Mouse (Mus musculus) bone marrow, adult 2 months (tissue): ENCODE results near the gene Ccdc81. TPM values are rescaled to one million over a fixed set of nuclear protein-coding genes. Genes with fewer than 3 reads are reported as not detected.

Experiments
- H3K27ac ChIP-seq: fragments of 200-500 bp; 2 replicates; pipeline ENCODE4 v1.5.1; 2012; ENCODE audit warnings: low read depth, mild to moderate bottlenecking, control low read depth, inconsistent platforms, low read length; ENCODE audit not compliant: control insufficient read depth, poor library complexity, insufficient read depth
- H3K4me1 ChIP-seq: fragments of 200-500 bp; 2 replicates; pipeline ENCODE4 v1.6.1; 2011; ENCODE audit warnings: low read length; ENCODE audit not compliant: control insufficient read depth, insufficient read depth
- H3K4me3 ChIP-seq: fragments of 200-500 bp; replicated peaks from 2 replicates; pipeline ENCODE3; 2011; ENCODE audit warnings: mild to moderate bottlenecking, low read depth, low read length, control low read depth; ENCODE audit not compliant: control insufficient read depth
- CTCF ChIP-seq: fragments of 200-500 bp; IDR thresholded peaks from 2 replicates; pipeline ENCODE4 v1.5.1; 2011; ENCODE audit warnings: low read length, control low read depth; ENCODE audit not compliant: control insufficient read depth, insufficient read depth
- POLR2A ChIP-seq: fragments of 200-500 bp; IDR thresholded peaks from 2 replicates; pipeline ENCODE4 v1.6.1; 2011; ENCODE audit warnings: low read depth, mild to moderate bottlenecking, control low read depth, low read length, borderline replicate concordance; ENCODE audit not compliant: control insufficient read depth
- WGBS: fragments of 180-500 bp; shearing (Covaris S2); methylation state at CpG from one replicate; pipeline ENCODE4 v1.1.7; 2018; 5-methylcytosine and 5-hydroxymethylcytosine counted together
- polyA plus RNA-seq: library from polyadenylated mRNA; stranded (reverse); fragments of >200 nt; gene quantifications from 2 replicates; pipeline ENCODE4 v1.2.4, GENCODE M21; 2011; ENCODE audit warnings: low replicate concordance; ENCODE audit not compliant: missing spikeins, insufficient read depth, insufficient read length

Ccdc81 gene
- polyA plus RNA-seq, result not detected in 2 replicates

- Histone ChIP-seq H3K4me1 (no peaks in the 10 kb centered on the region), H3K4me3 (no peak within 1 kb of the TSS), H3K27ac (no peak within 1 kb of the TSS)
- 69% methylated on average over 22 of the region's 22 CpGs for WGBS
- no peak for TF ChIP-seq POLR2A
- TF ChIP-seq CTCF, result no peak
Measured at GRCm38 (mm10) chr7:89903442-89904343, at the start of gene Ccdc81. Gene Ccdc81 (minus strand): TSS chr7:89903629.

DNA sequence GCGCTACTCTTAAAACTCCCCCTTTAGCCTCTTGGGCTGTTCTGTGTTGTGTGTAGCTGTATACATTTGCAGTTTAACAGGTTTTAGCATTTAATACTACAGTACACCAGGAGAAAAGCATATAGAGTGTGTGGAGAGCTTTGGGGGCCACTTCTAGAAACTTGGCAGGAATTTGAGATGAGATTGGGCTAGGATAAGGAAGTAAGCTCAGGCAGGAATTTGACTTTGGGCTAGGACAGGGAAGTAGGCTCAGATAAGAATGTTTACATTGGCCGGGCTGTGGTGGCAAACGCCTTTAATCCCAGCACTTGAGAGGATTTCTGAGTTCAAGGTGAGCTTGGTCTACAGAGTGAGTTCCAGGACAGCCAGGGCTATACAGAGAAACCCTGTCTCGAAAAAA, 46.0 kb upstream of the Ccdc81 start:
- H3K27ac ChIP-seq, result no peak overlapping the region
- TF ChIP-seq POLR2A (no peak), CTCF (no peak)
- H3K4me3 ChIP-seq, result no peak overlapping the region
- H3K4me1 ChIP-seq, result no peaks in the 10 kb centered on the region
- 65% methylated on average over 4 of the region's 4 CpGs for WGBS

GRCm38 (mm10) chr7:89948026-89948425, 44.6 kb upstream of the Ccdc81 start:
- TF ChIP-seq POLR2A (no peak), CTCF (no peak)
- WGBS, result 83% methylated on average over 7 of the region's 7 CpGs
- H3K4me1 ChIP-seq, result no peaks in the 10 kb centered on the region
- H3K27ac ChIP-seq, result no peak overlapping the region
- H3K4me3 ChIP-seq, result no peak overlapping the region

DNA sequence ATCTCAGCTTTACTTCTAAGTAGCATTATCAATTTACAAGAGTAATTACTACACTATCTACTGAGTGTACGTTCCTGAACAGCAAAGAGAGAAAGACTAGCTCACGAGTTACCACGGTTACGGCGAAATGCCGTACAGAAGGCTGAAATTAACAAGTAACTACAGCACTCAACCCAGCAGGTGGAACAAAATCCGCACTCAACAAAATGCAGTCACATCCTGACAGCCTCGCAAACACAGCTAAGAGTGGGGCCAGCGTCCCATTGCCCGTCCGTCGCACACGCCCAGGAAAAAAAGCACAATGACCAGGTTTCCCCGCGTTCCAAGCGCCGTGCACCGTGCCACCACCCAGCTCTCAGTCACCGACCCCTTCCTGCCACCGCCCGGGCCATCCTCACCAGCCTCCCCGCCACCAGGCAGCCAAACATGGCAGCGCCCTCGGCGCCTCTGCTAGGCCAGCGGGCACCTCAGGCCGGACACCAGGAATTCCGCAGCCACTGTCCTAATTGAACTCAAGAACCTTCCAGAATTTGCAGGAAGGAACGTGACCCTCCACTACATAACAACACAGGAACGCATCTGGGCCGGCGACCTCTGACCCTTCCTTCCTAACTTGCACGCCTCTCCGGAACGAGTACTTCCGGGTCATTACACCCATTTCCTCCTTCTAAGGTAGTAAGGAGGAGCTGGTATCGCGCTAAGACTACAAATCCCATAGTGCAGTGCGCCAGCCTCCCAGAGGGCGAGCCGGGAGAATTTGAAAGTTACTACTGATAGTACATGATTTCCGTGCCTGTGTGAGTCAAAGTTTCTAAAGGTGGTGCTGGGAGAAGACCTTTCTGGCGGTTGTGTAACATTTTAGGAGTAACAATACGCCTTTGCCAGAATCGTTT, 37.4 kb upstream of the Ccdc81 start, which contains the start of gene Hikeshi:
TSS of gene Hikeshi (minus strand) at position 634 of the 893 bp plus-strand sequence.
- under 1% methylated on average over 45 of the region's 45 CpGs for WGBS
- TF ChIP-seq CTCF, result no peak
- peak; percentile 32; the same call in 1 of the 2 replicates for TF ChIP-seq POLR2A
- Histone ChIP-seq H3K27ac (peak within 1 kb of the TSS; percentile 71), H3K4me1 (no peaks in the 10 kb centered on the region; the same call in 1 of the 2 replicates), H3K4me3 (peak within 1 kb of the TSS; percentile 98)

DNA sequence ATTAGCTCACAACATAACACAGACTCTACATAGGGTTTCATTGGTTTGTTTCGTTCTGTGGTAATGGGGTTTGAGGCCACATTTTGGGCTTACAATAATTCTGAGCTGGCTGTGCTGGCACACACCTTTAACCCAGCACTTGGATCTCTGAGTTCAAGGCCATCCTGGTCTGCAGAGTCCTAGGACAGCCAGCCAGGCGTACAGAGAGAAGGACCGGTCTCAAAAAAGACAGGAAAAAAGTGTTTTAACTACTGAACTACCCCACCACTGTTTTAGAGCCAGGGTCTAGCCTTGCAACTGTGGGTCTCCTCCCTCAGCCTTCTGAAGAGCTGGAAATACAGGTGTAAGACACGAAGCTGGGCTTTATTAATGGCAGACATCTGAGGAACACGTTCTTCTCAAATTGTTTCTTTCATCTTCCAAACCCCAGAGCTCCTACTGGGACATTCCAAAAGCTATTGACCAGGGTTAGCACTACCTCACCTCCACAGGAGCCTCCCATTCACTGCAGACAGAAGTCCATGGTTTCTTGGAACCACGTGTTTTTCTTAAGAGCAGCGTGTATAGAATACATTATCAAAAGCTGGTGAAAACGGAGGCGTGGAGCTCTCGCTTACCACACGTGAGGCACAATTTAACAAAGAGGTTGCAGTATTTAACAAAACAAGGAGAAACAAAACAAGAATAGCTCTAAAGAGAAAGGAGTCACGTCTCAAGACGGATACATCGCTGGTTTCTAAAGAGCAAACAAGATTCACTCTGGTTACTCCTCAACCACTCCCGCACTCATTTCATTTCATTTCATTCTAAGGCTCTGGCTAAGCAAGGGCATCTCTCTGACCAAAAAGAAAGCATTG, 36.3 kb upstream of the Ccdc81 start:
- TF ChIP-seq POLR2A (no peak), CTCF (no peak)
- no peaks in the 10 kb centered on the region; the same call in 1 of the 2 replicates for H3K4me1 ChIP-seq
- peak overlapping the region; percentile 7 for H3K4me3 ChIP-seq
- WGBS, result 60% methylated on average over 15 of the region's 15 CpGs
- no peak overlapping the region for H3K27ac ChIP-seq

DNA sequence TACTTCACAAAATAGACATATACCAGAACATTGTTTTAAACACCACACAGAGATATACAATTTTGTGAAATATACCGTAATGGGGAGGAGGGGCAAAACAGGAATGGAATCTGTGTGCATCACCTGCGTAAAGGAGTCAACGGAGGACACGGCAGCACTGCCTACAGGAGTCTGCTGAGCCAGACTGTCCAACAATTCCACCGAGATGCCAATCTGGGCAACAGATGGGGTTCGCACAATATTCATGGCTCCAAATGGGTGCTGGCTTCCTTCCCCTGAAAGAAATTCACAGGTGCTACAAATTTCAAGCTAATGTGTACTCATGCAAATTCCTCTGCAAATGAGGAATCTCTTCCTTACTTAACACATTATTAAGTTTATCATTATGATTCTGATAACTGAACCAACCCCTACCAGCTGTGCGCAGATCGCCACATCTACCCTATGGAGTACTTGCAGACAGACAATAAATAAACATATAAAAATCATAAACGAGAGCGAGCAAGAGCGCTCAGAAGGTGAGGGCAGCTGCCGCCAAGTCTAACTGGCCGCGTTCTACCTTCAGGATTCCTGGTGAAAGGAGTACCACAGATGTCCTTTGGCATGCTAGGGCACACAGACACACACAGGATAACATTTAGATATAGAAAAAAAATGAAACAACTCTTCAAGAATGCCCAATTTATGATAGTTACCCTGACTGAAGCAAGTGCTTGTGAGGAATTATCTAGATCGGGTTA, 20.2 kb upstream of the Ccdc81 start:
- no peak for TF ChIP-seq POLR2A
- no peak for TF ChIP-seq CTCF
- WGBS, result 94% methylated on average over 15 of the region's 15 CpGs
- Histone ChIP-seq H3K27ac (no peak overlapping the region), H3K4me1 (no peaks in the 10 kb centered on the region), H3K4me3 (no peak overlapping the region)

DNA sequence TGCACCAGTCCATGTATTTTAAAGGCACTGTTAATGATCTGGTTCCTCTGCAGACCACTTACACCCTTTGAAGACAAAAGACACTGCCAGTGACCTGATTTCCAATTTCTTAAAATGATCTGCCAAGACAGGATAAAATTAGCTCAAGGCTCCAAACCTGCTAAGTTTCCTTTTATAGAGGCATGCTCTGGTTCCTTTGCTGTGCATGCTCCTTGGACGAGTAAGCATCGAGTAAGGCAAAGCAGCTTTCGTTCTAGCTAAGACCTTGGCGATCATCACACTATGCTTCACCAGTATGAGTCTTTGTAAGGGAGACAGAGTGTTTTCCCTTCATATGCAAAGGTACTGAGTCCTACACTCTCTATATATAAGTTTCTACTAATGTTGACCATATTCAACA, 14.3 kb upstream of the Ccdc81 start:
- Histone ChIP-seq H3K4me3 (no peak overlapping the region), H3K4me1 (no peaks in the 10 kb centered on the region), H3K27ac (no peak overlapping the region)
- WGBS, result 95% methylated on average over 4 of the region's 4 CpGs
- TF ChIP-seq POLR2A, result no peak
- TF ChIP-seq CTCF, result no peak
